Mouse (Mus musculus) lung, postnatal 0 days (tissue): Measurements from ENCODE around the gene Naa80. TPM values are rescaled to one million over a fixed set of nuclear protein-coding genes. Genes with fewer than 3 reads are reported as not detected.
"Not testable (repeated sequence)": the region's sequence is repeated elsewhere in the genome, so short reads cannot be mapped to it uniquely, and the experiment has no call there.

Source experiments
- ATAC-seq: fragments of 200-750 bp; cut with Nextera tagmentation; 2 replicates; pipeline ENCODE4 v1.8.0; 2017; ENCODE audit warnings: moderate library complexity
- DNase-seq: peaks from one replicate; pipeline ENCODE4 v3.0.0-alpha.2; 2016; ENCODE audit warnings: low spot score
- H3K27ac ChIP-seq: fragments of 300-500 bp; sonication (generic); 2 replicates; pipeline ENCODE4 v1.5.1; 2014; ENCODE audit warnings: antibody characterized with exemption, mild to moderate bottlenecking, low read length, mixed read lengths
- H3K27me3 ChIP-seq: fragments of 300-500 bp; sonication (generic); replicated peaks from 2 replicates; pipeline ENCODE4 v1.6.1; 2014; ENCODE audit warnings: low read length, mixed read lengths; ENCODE audit not compliant: insufficient read depth
- H3K36me3 ChIP-seq: fragments of 300-500 bp; sonication (generic); 2 replicates; pipeline ENCODE4 v1.6.1; 2014; ENCODE audit warnings: low read length, mixed read lengths; ENCODE audit not compliant: insufficient read depth
- H3K4me1 ChIP-seq: fragments of 300-500 bp; sonication (generic); 2 replicates; pipeline ENCODE4 v1.6.1; 2014; ENCODE audit warnings: antibody characterized with exemption, low read depth, low read length, mixed read lengths; ENCODE audit not compliant: insufficient read depth
- H3K4me2 ChIP-seq: fragments of 300-500 bp; sonication (generic); replicated peaks from 2 replicates; pipeline ENCODE4 v1.6.1; 2014; ENCODE audit warnings: low read depth, mild to moderate bottlenecking, low read length, moderate library complexity, mixed read lengths
- H3K4me3 ChIP-seq: fragments of 300-500 bp; sonication (generic); 2 replicates; pipeline ENCODE4 v1.5.1; 2014; ENCODE audit warnings: low read depth, low read length
- H3K9ac ChIP-seq: fragments of 300-500 bp; sonication (generic); replicated peaks from 2 replicates; pipeline ENCODE4 v1.6.1; 2014; ENCODE audit warnings: low read depth, mild to moderate bottlenecking
- H3K9me3 ChIP-seq: fragments of 300-500 bp; sonication (generic); 2 replicates; pipeline ENCODE4 v1.6.1; 2016; ENCODE audit warnings: low read length, mixed read lengths
- CTCF ChIP-seq: IDR thresholded peaks from 2 replicates; pipeline ENCODE4 v1.5.1; 2016; ENCODE audit warnings: antibody characterized with exemption, mild to moderate bottlenecking
- EP300 ChIP-seq: IDR thresholded peaks from 2 replicates; pipeline ENCODE4 v1.6.1; 2016; ENCODE audit warnings: antibody characterized with exemption, mild to moderate bottlenecking, control low read depth
- WGBS: fragments of 180-500 bp; shearing (Covaris S2); extraction: QIAGEN DNeasy Blood & Tissue Kit; methylation state at CpG from one replicate; pipeline ENCODE4 v1.1.7; 2014; 5-methylcytosine and 5-hydroxymethylcytosine counted together
- polyA plus RNA-seq: library from polyadenylated mRNA; unstranded; fragments of >200 nt; fragmentation: Nextera tagmentation; extraction: Ambion mirVana; gene quantifications from 2 replicates; pipeline ENCODE4 v1.2.1, GENCODE M21; 2015

The Naa80 gene
- polyA plus RNA-seq, 1 experiment from 2014 or later: 22.0 TPM

DNA sequence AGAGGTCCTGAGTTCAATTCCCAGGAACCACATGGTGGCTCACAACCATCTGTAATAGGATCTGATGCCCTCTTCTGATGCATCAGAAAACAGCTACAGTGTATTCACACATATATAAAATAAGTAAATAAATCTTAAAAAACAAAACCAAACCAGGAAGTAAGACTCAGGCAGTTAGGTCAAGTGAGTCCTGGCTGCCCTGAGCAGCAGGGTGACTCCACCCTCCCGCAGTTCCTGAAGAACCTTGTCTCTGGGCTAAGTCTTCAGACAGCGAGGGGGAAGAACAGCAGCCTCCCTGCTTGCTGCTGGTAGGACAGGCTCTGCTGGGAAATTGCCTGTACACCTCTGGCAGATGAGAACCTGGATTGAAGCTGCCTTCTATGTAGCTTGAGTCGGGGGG is 22.3 kb upstream of the Naa80 start:
- H3K27me3 ChIP-seq: no peaks in the 10 kb centered on the region
- no peak overlapping the region; the same call in 1 of the 2 replicates for H3K9ac ChIP-seq
- DNase-seq (peak; percentile 55), ATAC-seq (no peak)
- peaks cover 38% of the 10 kb centered on the region; the same call in 1 of the 2 replicates for H3K36me3 ChIP-seq
- H3K4me3 ChIP-seq: peak overlapping the region; percentile 79; the same call in 1 of the 2 replicates
- TF ChIP-seq EP300 (no peak), CTCF (no peak)
- WGBS: 42% methylated on average over 3 of the region's 3 CpGs
- no peaks in the 10 kb centered on the region for H3K9me3 ChIP-seq
- H3K4me2 ChIP-seq: peak overlapping the region; percentile 78
- H3K4me1 ChIP-seq: peaks cover 30% of the 10 kb centered on the region
- H3K27ac ChIP-seq: peak overlapping the region; percentile 99; the same call in 1 of the 2 replicates

DNA sequence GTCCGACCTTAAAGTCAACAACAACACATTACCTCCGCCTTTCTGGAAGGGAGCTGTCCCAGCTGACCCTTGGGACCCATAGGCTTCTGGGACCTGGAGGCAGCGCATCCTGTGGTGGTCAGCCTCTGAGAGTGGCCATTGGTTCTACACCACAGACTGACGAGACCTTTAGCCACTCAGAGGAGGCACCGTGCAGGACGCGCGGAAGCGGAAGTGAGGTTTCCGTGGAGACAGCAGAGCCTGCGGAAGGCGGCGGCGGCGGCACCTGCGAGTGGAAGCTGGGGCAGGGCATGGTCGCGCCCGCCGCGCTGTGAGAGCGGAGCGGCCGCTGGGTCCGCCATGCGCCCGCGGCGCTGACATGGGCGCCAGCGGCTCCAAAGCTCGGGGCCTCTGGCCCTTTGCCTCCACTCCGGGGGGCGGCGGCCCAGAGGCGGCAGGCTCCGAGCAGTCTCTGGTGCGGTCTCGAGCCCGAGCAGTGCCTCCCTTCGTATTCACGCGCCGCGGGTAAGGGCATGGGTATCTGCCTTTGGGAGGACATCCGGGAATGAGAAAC is 15.6 kb upstream of the Naa80 start, which contains the start of gene Tusc2:
Gene Tusc2 (plus strand): TSS at position 227 of the 553 bp plus-strand sequence.
- no peaks in the 10 kb centered on the region for H3K9me3 ChIP-seq
- peaks cover 30% of the 10 kb centered on the region; the same call in 1 of the 2 replicates for H3K36me3 ChIP-seq
- peak within 1 kb of the TSS; percentile 65 for H3K9ac ChIP-seq
- peaks cover 11% of the 10 kb centered on the region; the same call in 1 of the 2 replicates for H3K4me1 ChIP-seq
- H3K27me3 ChIP-seq: no peaks in the 10 kb centered on the region
- H3K27ac ChIP-seq: peak within 1 kb of the TSS; percentile 82
- DNase-seq: peak; percentile 97
- TF ChIP-seq EP300 (0 out of 2 replicates have a peak, but pooled peaks have one; percentile 23), CTCF (no peak)
- WGBS: 1% methylated on average over 46 of the region's 46 CpGs
- ATAC-seq: peak; percentile 91
- H3K4me2 ChIP-seq: peak within 1 kb of the TSS; percentile 91
- peak within 1 kb of the TSS; percentile 74 for H3K4me3 ChIP-seq

DNA sequence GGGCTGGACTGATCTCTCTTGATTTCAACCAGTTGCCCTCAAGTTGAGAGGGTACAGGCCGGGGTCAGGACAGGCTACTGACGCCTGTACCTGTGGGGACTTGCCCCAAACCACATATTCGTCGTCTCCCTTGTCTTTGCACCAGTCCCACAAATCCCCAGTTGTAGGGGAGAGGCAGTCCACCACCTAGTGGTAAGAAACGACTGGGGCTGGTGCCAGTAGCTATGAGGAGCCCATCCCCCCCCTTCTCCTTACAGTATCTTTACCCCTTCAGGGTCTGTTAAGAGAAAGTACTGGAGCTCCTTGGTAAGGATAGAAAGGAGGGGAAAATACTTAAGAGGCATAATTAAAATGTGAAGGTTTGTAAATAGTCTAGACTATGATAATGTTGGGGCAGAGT is 13.1 kb upstream of the Naa80 start:
- H3K27me3 ChIP-seq, H3K36me3 ChIP-seq, ATAC-seq, H3K9me3 ChIP-seq: not testable (repeated sequence)
- Histone ChIP-seq H3K27ac (peak overlapping the region; percentile 92), H3K4me2 (peak overlapping the region; percentile 91), H3K9ac (peak overlapping the region; percentile 19; the same call in 1 of the 2 replicates), H3K4me1 (peaks cover 15% of the 10 kb centered on the region; the same call in 1 of the 2 replicates), H3K4me3 (peak overlapping the region; percentile 19; the same call in 1 of the 2 replicates)
- peak; percentile 61 for TF ChIP-seq CTCF
- DNase-seq: peak; percentile 55
- WGBS: 37% methylated on average over 5 of the region's 5 CpGs

DNA sequence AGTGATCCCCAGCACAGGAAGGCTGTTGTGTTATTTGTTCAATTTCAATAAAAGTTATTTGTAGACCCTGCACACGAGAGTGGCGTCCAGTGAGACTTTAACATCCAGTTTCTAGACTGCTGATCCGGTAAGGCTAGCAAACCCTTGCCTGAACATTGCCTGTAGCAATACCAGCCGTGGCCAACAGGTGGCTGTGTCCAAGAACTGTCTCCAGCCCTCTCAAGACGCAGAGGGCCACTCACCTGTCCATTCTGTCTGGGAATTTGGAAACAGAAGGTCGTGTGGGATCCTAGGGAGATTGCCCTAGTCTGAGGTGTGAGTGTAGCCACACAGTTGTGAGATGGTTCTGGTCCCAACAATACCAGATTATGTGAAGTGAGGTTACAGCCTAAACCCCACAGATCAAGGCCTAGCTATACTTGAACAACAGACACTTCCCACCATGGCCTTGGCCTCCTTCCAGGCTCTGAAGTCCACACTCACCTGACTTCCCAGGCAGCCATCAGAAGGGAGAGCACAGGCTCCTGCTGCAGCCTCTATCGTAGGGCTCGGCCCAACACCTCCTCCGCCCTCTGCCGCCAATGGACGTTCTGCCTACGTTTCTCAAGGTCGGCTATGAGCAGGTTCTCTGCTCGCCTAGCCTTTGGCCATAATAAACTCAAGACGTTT is 12.5 kb upstream of the Naa80 start:
- Histone ChIP-seq H3K27ac (peak overlapping the region; percentile 92), H3K27me3 (no peaks in the 10 kb centered on the region), H3K9me3 (no peaks in the 10 kb centered on the region), H3K4me2 (peak overlapping the region; percentile 32), H3K4me1 (peaks cover 21% of the 10 kb centered on the region; the same call in 1 of the 2 replicates), H3K36me3 (peaks cover 5% of the 10 kb centered on the region; the same call in 1 of the 2 replicates), H3K9ac (0 out of 2 replicates have a peak overlapping the region, but pooled peaks have one; percentile 30), H3K4me3 (no peak overlapping the region; the same call in 1 of the 2 replicates)
- DNase-seq: peak; percentile 78
- 42% methylated on average over 15 of the region's 15 CpGs for WGBS
- no peak for TF ChIP-seq EP300
- peak; percentile 94 for TF ChIP-seq CTCF
- ATAC-seq: peak; percentile 11; the same call in 1 of the 2 replicates

DNA sequence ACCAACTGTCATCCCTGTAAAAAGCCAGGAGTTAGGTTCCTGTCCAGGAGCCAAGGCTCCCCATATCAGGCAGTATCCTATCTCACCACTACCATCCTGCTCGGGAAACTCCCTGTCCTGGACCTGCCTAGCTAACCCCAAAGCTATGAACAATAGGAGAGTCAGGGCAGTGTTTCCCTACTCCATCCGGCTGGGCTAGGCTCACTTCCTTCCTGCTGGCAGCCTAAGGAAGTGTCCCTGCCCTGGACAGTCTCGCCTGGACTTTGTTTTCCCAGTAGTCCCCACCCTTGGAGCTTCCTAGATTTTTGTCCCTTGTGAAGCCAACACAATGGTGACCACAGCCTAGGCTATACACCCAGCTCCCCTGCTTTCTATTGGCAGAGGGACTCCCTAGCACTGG is 11.8 kb upstream of the Naa80 start:
- peak; percentile 60 for ATAC-seq
- Histone ChIP-seq H3K4me2 (peak overlapping the region; percentile 32), H3K9ac (0 out of 2 replicates have a peak overlapping the region, but pooled peaks have one; percentile 30), H3K27ac (peak overlapping the region; percentile 92), H3K4me1 (peaks cover 21% of the 10 kb centered on the region; the same call in 1 of the 2 replicates), H3K9me3 (no peaks in the 10 kb centered on the region), H3K27me3 (no peaks in the 10 kb centered on the region), H3K4me3 (no peak overlapping the region), H3K36me3 (peaks cover under 1% of the 10 kb centered on the region; the same call in 1 of the 2 replicates)
- peak; percentile 83 for DNase-seq
- WGBS: 40% methylated on average over 3 of the region's 3 CpGs
- TF ChIP-seq EP300 (peak; percentile 97), CTCF (peak; percentile 50)

DNA sequence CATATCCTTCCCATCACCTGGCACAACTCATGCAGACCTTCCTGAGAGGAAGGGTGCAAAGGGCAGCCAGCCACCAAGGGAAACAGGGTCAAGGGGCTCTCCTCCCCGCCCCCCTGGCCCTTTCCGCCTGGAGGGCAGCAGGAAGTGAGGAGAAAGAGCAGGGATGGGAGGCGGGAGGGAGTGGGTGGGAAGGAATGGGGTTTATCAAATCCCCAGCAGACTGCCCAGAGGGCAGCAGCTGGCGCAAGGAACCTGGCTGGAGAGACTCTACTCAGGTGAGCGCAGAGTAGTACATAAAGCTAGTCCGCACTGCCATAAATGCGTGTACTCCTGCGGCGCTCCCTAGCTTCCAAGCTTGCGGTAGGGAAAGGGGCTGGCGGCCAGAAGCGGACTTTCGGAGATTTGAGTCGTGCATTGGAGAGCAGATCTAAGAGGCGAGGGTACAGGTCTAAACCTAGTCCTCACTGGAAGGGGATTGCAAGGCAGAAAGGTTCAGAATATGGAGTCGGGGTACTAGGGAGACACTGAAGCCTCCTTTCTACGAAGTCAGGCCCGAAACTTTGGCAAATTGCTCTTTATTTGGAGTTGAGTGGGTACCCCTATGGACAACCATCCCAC is 10.9 kb upstream of the Naa80 start, which contains the start of gene Hyal2:
Gene Hyal2 (plus strand): TSS at position 244 of the 618 bp plus-strand sequence.
- no peaks in the 10 kb centered on the region for H3K9me3 ChIP-seq
- no peaks in the 10 kb centered on the region for H3K27me3 ChIP-seq
- WGBS: 7% methylated on average over 18 of the region's 18 CpGs
- H3K36me3 ChIP-seq: peaks cover 8% of the 10 kb centered on the region; the same call in 1 of the 2 replicates
- H3K4me1 ChIP-seq: peaks cover 18% of the 10 kb centered on the region; the same call in 1 of the 2 replicates
- H3K27ac ChIP-seq: peak within 1 kb of the TSS; percentile 92
- peak within 1 kb of the TSS; percentile 70 for H3K4me2 ChIP-seq
- DNase-seq (peak; percentile 58), ATAC-seq (no peak)
- peak; percentile 3; the same call in 1 of the 2 replicates for TF ChIP-seq CTCF
- no peak for TF ChIP-seq EP300
- peak within 1 kb of the TSS; percentile 63 for H3K4me3 ChIP-seq
- H3K9ac ChIP-seq: peak within 1 kb of the TSS; percentile 41
